Mouse (Mus musculus) c-Kit-positive CD71-positive TER-119-positive erythroid progenitor cells, embryonic 14.5 days (primary cell): ENCODE data around the gene Olfr74.
"Not testable (repeated sequence)": the region's sequence is repeated elsewhere in the genome, so short reads cannot be mapped to it uniquely, and the experiment has no call there.

ENCODE experiments used
- DNase-seq: peaks from one replicate; pipeline ENCODE4 v3.0.0-alpha.2; 2013; ENCODE audit warnings: low spot score

The Olfr74 gene

GRCm38 (mm10) chr2:87974563-87974962 is at the start of gene Olfr74:
Olfr74 (minus strand) TSS chr2:87974663.
- no peak for DNase-seq

GRCm38 (mm10) chr2:88022474-88022873 is 48.0 kb upstream of the Olfr74 start, which contains the start of gene Olfr1161:
Olfr1161 (plus strand) TSS chr2:88022774.
- not testable (repeated sequence) for DNase-seq

GRCm38 (mm10) chr2:88007515-88008318 is 33.3 kb upstream of the Olfr74 start, which contains the start of gene Olfr1160:
Olfr1160 (minus strand) TSS chr2:88008268.
- no peak for DNase-seq

- DNase-seq: no peak
Observed at GRCm38 (mm10) chr2:87989813-87990212, 15.3 kb upstream of the Olfr74 start, which contains the start of gene Olfr1158. Olfr1158 (plus strand) TSS chr2:87990113.

- no peak for DNase-seq
Observed at GRCm38 (mm10) chr2:87968199-87968598, 6.3 kb downstream of the Olfr74 start, which contains the start of gene Olfr1157. Olfr1157 (minus strand) TSS chr2:87968299.

GRCm38 (mm10) chr2:87953000-87953399 is 21.5 kb downstream of the Olfr74 start, which contains the start of gene Olfr1156:
Olfr1156 (minus strand) TSS chr2:87953100.
- DNase-seq: no peak

- no peak for DNase-seq
Observed at GRCm38 (mm10) chr2:87945037-87945436, 29.4 kb downstream of the Olfr74 start, which contains the start of gene Olfr1155. Olfr1155 (minus strand) TSS chr2:87945137.
